Mouse (Mus musculus): ENCODE measurements around the gene Arl6ip6. TPM values are rescaled to one million over a fixed set of nuclear protein-coding genes. Genes with fewer than 3 reads are reported as not detected.

The Arl6ip6 gene
- polyA plus RNA-seq, 1 experiment from 2014 or later, result 78.6 TPM

GRCm38 (mm10) chr2:53204373-53205274 is 13.1 kb downstream of the Arl6ip6 start:
- H3K4me3 ChIP-seq (replicated peaks), result no peak overlapping the region
- H3K9me3 ChIP-seq, result no peaks in the 10 kb centered on the region
- peak; percentile 74; the same call in 1 of the 2 replicates for ATAC-seq (ENCODE audit: low FRiP score)
- WGBS, result 74% methylated on average over 5 of the region's 5 CpGs
- H3K9ac ChIP-seq, result no peak overlapping the region
- no peak overlapping the region for H3K4me2 ChIP-seq
- no peak overlapping the region for H3K27ac ChIP-seq
- no peaks in the 10 kb centered on the region for H3K27me3 ChIP-seq
- peaks cover 21% of the 10 kb centered on the region for H3K36me3 ChIP-seq (replicated peaks)
- H3K4me1 ChIP-seq, result no peaks in the 10 kb centered on the region

- no peak overlapping the region for H3K4me3 ChIP-seq (replicated peaks)
- H3K27me3 ChIP-seq, result no peaks in the 10 kb centered on the region
- H3K27ac ChIP-seq, result no peak overlapping the region
- no peaks in the 10 kb centered on the region for H3K4me1 ChIP-seq
- H3K36me3 ChIP-seq (replicated peaks), result peaks cover 30% of the 10 kb centered on the region
- ATAC-seq (ENCODE audit: low FRiP score), result no peak
- H3K9ac ChIP-seq, result no peak overlapping the region
- H3K4me2 ChIP-seq, result no peak overlapping the region
- H3K9me3 ChIP-seq, result no peaks in the 10 kb centered on the region
Measured at GRCm38 (mm10) chr2:53206749-53207148, 15.2 kb downstream of the Arl6ip6 start.

GRCm38 (mm10) chr2:53213493-53213892 is 22.0 kb downstream of the Arl6ip6 start:
- Histone ChIP-seq H3K4me1 (no peaks in the 10 kb centered on the region), H3K9ac (no peak overlapping the region), H3K36me3 (replicated peaks) (peaks cover 58% of the 10 kb centered on the region), H3K9me3 (no peaks in the 10 kb centered on the region), H3K4me2 (no peak overlapping the region), H3K27ac (no peak overlapping the region), H3K4me3 (replicated peaks) (no peak overlapping the region), H3K27me3 (no peaks in the 10 kb centered on the region)
- WGBS, result 97% methylated on average over 1 of the region's 1 CpGs
- ATAC-seq (ENCODE audit: low FRiP score), result no peak

- H3K4me3 ChIP-seq (replicated peaks), result no peak overlapping the region
- WGBS, result 88% methylated on average over 5 of the region's 5 CpGs
- H3K4me2 ChIP-seq, result no peak overlapping the region
- no peaks in the 10 kb centered on the region for H3K27me3 ChIP-seq
- H3K36me3 ChIP-seq (replicated peaks), result peaks cover 26% of the 10 kb centered on the region
- H3K9me3 ChIP-seq, result no peaks in the 10 kb centered on the region; the same call in 1 of the 2 replicates
- no peak overlapping the region for H3K9ac ChIP-seq
- ATAC-seq (ENCODE audit: low FRiP score), result no peak
- H3K4me1 ChIP-seq, result no peaks in the 10 kb centered on the region
- H3K27ac ChIP-seq, result no peak overlapping the region
Measured at GRCm38 (mm10) chr2:53222242-53222641, 30.7 kb downstream of the Arl6ip6 start.

- Histone ChIP-seq H3K4me2 (no peak overlapping the region), H3K4me3 (replicated peaks) (no peak overlapping the region), H3K27me3 (no peaks in the 10 kb centered on the region), H3K9me3 (no peaks in the 10 kb centered on the region), H3K4me1 (no peaks in the 10 kb centered on the region), H3K9ac (no peak overlapping the region), H3K36me3 (replicated peaks) (no peaks in the 10 kb centered on the region), H3K27ac (no peak overlapping the region)
- 74% methylated on average over 2 of the region's 2 CpGs for WGBS
- no peak for ATAC-seq (ENCODE audit: low FRiP score)
Measured at GRCm38 (mm10) chr2:53256982-53257381, 65.5 kb downstream of the Arl6ip6 start.

Other genes with a start within 250 kb of the Arl6ip6 start
- gene Prpf40a, start 442 bp upstream of the Arl6ip6 start, polyA plus RNA-seq (2016; fragmentation: Nextera tagmentation; extraction: Ambion mirVana), result 175 and 176 TPM in 2 replicates

Data from forebrain, embryonic 12.5 days (tissue).